Mouse (Mus musculus): ENCODE data around the gene Zfp740.

Gene Zfp740

GRCm38 (mm10) chr15:102192271-102192812 lies 10.7 kb upstream of the Zfp740 start:
- DNase-seq (ENCODE audit: low read depth, low spot score) = no peak

- DNase-seq (ENCODE audit: low read depth, low spot score) = no peak
These were observed 10.1 kb upstream of the Zfp740 start for GRCm38 (mm10) chr15:102192820-102193386.

GRCm38 (mm10) chr15:102193652-102194051 lies 9.4 kb upstream of the Zfp740 start:
- no peak for DNase-seq (ENCODE audit: low read depth, low spot score)

GRCm38 (mm10) chr15:102194439-102194838 lies 8.6 kb upstream of the Zfp740 start:
- no peak for DNase-seq (ENCODE audit: low read depth, low spot score)

- no peak for DNase-seq (ENCODE audit: low read depth, low spot score)
These were observed 7.7 kb upstream of the Zfp740 start for GRCm38 (mm10) chr15:102195373-102195772.

GRCm38 (mm10) chr15:102198841-102199240 lies 4.2 kb upstream of the Zfp740 start:
- DNase-seq (ENCODE audit: low read depth, low spot score) = no peak

GRCm38 (mm10) chr15:102203835-102204381 lies 859 bp downstream of the Zfp740 start:
- peak; percentile 82 for DNase-seq (ENCODE audit: low read depth, low spot score)

- no peak for DNase-seq (ENCODE audit: low read depth, low spot score)
These were observed 1.8 kb downstream of the Zfp740 start, which contains the start of gene Csad for GRCm38 (mm10) chr15:102204674-102205505. TSS of gene Csad (minus strand) at chr15:102204724.

GRCm38 (mm10) chr15:102205779-102206178 lies 2.7 kb downstream of the Zfp740 start:
- peak; percentile 54 for DNase-seq (ENCODE audit: low read depth, low spot score)

- no peak for DNase-seq (ENCODE audit: low read depth, low spot score)
These were observed 4.3 kb downstream of the Zfp740 start for GRCm38 (mm10) chr15:102207351-102207750.

GRCm38 (mm10) chr15:102208092-102208561 lies 5.1 kb downstream of the Zfp740 start:
- DNase-seq (ENCODE audit: low read depth, low spot score) = peak; percentile 31

- DNase-seq (ENCODE audit: low read depth, low spot score) = no peak
These were observed 6.1 kb downstream of the Zfp740 start for GRCm38 (mm10) chr15:102209114-102209513.

- no peak for DNase-seq (ENCODE audit: low read depth, low spot score)
These were observed 7.8 kb downstream of the Zfp740 start for GRCm38 (mm10) chr15:102210816-102211215.

GRCm38 (mm10) chr15:102211895-102212294 lies 8.8 kb downstream of the Zfp740 start:
- no peak for DNase-seq (ENCODE audit: low read depth, low spot score)

GRCm38 (mm10) chr15:102214132-102214531 lies 11.1 kb downstream of the Zfp740 start:
- DNase-seq (ENCODE audit: low read depth, low spot score) = no peak

GRCm38 (mm10) chr15:102215624-102216023 lies 12.6 kb downstream of the Zfp740 start:
- no peak for DNase-seq (ENCODE audit: low read depth, low spot score)

- no peak for DNase-seq (ENCODE audit: low read depth, low spot score)
These were observed 13.6 kb downstream of the Zfp740 start for GRCm38 (mm10) chr15:102216459-102217228.

- DNase-seq (ENCODE audit: low read depth, low spot score) = no peak
These were observed 14.3 kb downstream of the Zfp740 start for GRCm38 (mm10) chr15:102217325-102217724.

GRCm38 (mm10) chr15:102222386-102222785 lies 19.3 kb downstream of the Zfp740 start:
- no peak for DNase-seq (ENCODE audit: low read depth, low spot score)

- peak; percentile 83 for DNase-seq (ENCODE audit: low read depth, low spot score)
These were observed 21.3 kb downstream of the Zfp740 start for GRCm38 (mm10) chr15:102224186-102224991.

Measured in CD4-positive, CD25-positive, alpha-beta regulatory T cell, adult 2 months (primary cell).